Mouse (Mus musculus) myocyte (in vitro differentiated cells): ENCODE data around the gene Nup210.

Experiments
- MAX ChIP-seq: IDR thresholded peaks from one replicate; pipeline ENCODE4 v1.6.1; 2011; ENCODE audit warnings: low read depth, mild to moderate bottlenecking, control low read depth
- MYOD1 ChIP-seq, 3 experiments: IDR thresholded peaks; one replicate each; pipeline ENCODE4 v1.6.1; 2011; ENCODE audit warnings: control low read depth in 2 of 3, low read depth in 2 of 3, mild to moderate bottlenecking in 2 of 3, moderate library complexity in 1 of 3; ENCODE audit not compliant: insufficient read length in 2 of 3, control insufficient read depth in 1 of 3
- MYOG ChIP-seq, 3 experiments: IDR thresholded peaks; one replicate each; pipeline ENCODE4 v1.6.1; 2011; ENCODE audit warnings: control low read depth in 2 of 3, low read depth in 2 of 3, mild to moderate bottlenecking in 2 of 3; ENCODE audit not compliant: insufficient read length in 2 of 3, control insufficient read depth in 1 of 3, insufficient read depth in 1 of 3
- POLR2A ChIP-seq: IDR thresholded peaks from one replicate; pipeline ENCODE4 v1.6.1; 2011; ENCODE audit warnings: low read depth, mild to moderate bottlenecking, control low read depth, moderate library complexity; ENCODE audit not compliant: insufficient read length
- POLR2AphosphoS2 ChIP-seq: IDR thresholded peaks from one replicate; pipeline ENCODE4 v1.6.1; 2011; ENCODE audit warnings: low read depth, control low read depth; ENCODE audit not compliant: insufficient read length
- REST ChIP-seq: IDR thresholded peaks from one replicate; pipeline ENCODE4 v1.6.1; 2011; ENCODE audit warnings: mild to moderate bottlenecking, control low read depth, moderate library complexity; ENCODE audit not compliant: insufficient read depth, insufficient read length
- SRF ChIP-seq: IDR thresholded peaks from one replicate; pipeline ENCODE4 v1.6.1; 2011; ENCODE audit warnings: low read depth; ENCODE audit not compliant: control insufficient read depth, insufficient read length
- USF1 ChIP-seq: IDR thresholded peaks from one replicate; pipeline ENCODE4 v1.6.1; 2011; ENCODE audit warnings: low read depth, mild to moderate bottlenecking, control low read depth, moderate library complexity

- peak; percentile 66 for TF ChIP-seq POLR2A
- no peak for TF ChIP-seq SRF
- no peak for TF ChIP-seq MAX
- TF ChIP-seq MYOG (IDR thresholded peaks at IDR 0.05; ENCODE audit: control insufficient read depth in 1 of 3, insufficient read depth in 1 of 3, insufficient read length in 2 of 3, low read depth in 2 of 3), result peak in 2 of 3 experiments; percentile 43 to 75
- TF ChIP-seq USF1, result no peak
- no peak for TF ChIP-seq REST
- TF ChIP-seq MYOD1 (IDR thresholded peaks at IDR 0.05; ENCODE audit: control insufficient read depth in 1 of 3, insufficient read length in 2 of 3, low read depth in 2 of 3), result peak in 2 of 3 experiments; percentile 45 to 54
- TF ChIP-seq POLR2AphosphoS2, result peak; percentile 39
Measured at GRCm38 (mm10) chr6:91156554-91157236, 40.1 kb upstream of the Nup210 start, which contains the start of gene Hdac11.
